Mouse (Mus musculus) kidney, adult 2 months (tissue): ENCODE measurements at regions not wholly inside any gene's neighbourhood (a gene's known extent, or its start where the extent isn't known, plus 50 kb on each side); places are given as distances from the start of the nearest gene placed in this dataset.

Source experiments
- CTCF ChIP-seq: fragments of 200-500 bp; conservative IDR thresholded peaks from 2 replicates; pipeline ENCODE4 v1.5.1; 2011; ENCODE audit warnings: low read depth, mild to moderate bottlenecking, control low read depth, low read length, moderate library complexity, mixed read lengths; ENCODE audit not compliant: insufficient read depth, insufficient read length
- POLR2A ChIP-seq: fragments of 200-500 bp; IDR thresholded peaks from one replicate; pipeline ENCODE4 v1.6.1; 2011; ENCODE audit warnings: low read depth, low read length, control low read depth

DNA sequence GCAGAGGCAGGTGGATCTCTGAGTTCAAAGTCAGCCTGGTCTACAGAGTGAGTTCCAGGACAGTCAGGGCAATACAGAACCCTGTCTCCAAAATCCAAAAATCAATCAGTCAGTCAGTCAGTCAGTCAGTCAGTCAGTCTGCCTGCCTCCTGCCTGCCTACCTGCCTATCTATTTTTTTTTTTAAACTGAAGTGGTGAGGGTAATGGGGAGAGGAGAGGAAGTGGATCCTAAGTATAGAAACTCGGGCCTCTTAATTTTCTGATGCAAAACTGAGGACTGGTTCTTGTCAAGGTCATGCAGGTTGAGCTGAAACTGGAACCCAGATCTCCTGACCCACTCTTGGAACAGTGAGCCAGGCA, 126.9 kb upstream of the Map3k1 start:
- TF ChIP-seq CTCF (no peak), POLR2A (no peak)
